Mouse (Mus musculus) forebrain, embryonic 15.5 days (tissue): ENCODE data around the gene Il2rb. TPM values are rescaled to one million over a fixed set of nuclear protein-coding genes. Genes with fewer than 3 reads are reported as not detected.

ENCODE experiments used
- ATAC-seq: fragments of 200-750 bp; cut with Nextera tagmentation; replicated peaks from 2 replicates; pipeline ENCODE4 v1.8.0; 2017; ENCODE audit warnings: mild to moderate bottlenecking, moderate TSS enrichment, moderate library complexity
- H3K27ac ChIP-seq: fragments of 300-500 bp; sonication (generic); replicated peaks from 2 replicates; pipeline ENCODE4 v1.5.1; 2015; ENCODE audit warnings: mild to moderate bottlenecking, inconsistent platforms
- H3K27me3 ChIP-seq: fragments of 300-500 bp; sonication (generic); 2 replicates; pipeline ENCODE4 v1.6.1; 2015; ENCODE audit warnings: inconsistent platforms
- H3K36me3 ChIP-seq: fragments of 300-500 bp; sonication (generic); 2 replicates; pipeline ENCODE4 v1.6.1; 2015; ENCODE audit warnings: mild to moderate bottlenecking, inconsistent platforms
- H3K4me1 ChIP-seq: fragments of 300-500 bp; sonication (generic); 2 replicates; pipeline ENCODE4 v1.6.1; 2015; ENCODE audit warnings: inconsistent platforms
- H3K4me2 ChIP-seq: fragments of 300-500 bp; sonication (generic); replicated peaks from 2 replicates; pipeline ENCODE4 v1.6.1; 2015; ENCODE audit warnings: mild to moderate bottlenecking, inconsistent platforms
- H3K4me3 ChIP-seq: fragments of 300-500 bp; sonication (generic); 2 replicates; pipeline ENCODE4 v1.5.1; 2015; ENCODE audit warnings: mild to moderate bottlenecking, inconsistent platforms
- H3K9ac ChIP-seq: fragments of 300-500 bp; sonication (generic); replicated peaks from 2 replicates; pipeline ENCODE4 v1.6.1; 2015; ENCODE audit warnings: mild to moderate bottlenecking, inconsistent platforms
- H3K9me3 ChIP-seq: fragments of 300-500 bp; sonication (generic); 2 replicates; pipeline ENCODE4 v1.6.1; 2016; ENCODE audit warnings: inconsistent platforms
- WGBS: fragments of 180-500 bp; shearing (Covaris S2); methylation state at CpG from one replicate; pipeline ENCODE4 v1.1.7; 2015; ENCODE audit warnings: mixed read lengths; 5-methylcytosine and 5-hydroxymethylcytosine counted together
- polyA plus RNA-seq: library from polyadenylated mRNA; unstranded; fragments of >200 nt; fragmentation: Nextera tagmentation; extraction: Ambion mirVana; gene quantifications from 2 replicates; pipeline ENCODE4 v1.2.1, GENCODE M21; 2015

Gene Il2rb
- polyA plus RNA-seq, 1 experiment from 2014 or later: not detected

GRCm38 (mm10) chr15:78451201-78451600, 43.9 kb downstream of the Il2rb start:
- H3K4me1 ChIP-seq: peaks cover 8% of the 10 kb centered on the region
- ATAC-seq: no peak

GRCm38 (mm10) chr15:78450419-78450768, 44.7 kb downstream of the Il2rb start:
- ATAC-seq: no peak
- WGBS: 80% methylated on average over 6 of the region's 6 CpGs

More at GRCm38 (mm10) chr15:78451201-78451600, 43.9 kb downstream of the Il2rb start:
- H3K9ac ChIP-seq: no peak overlapping the region
- no peaks in the 10 kb centered on the region for H3K27me3 ChIP-seq
- H3K4me2 ChIP-seq: no peak overlapping the region
- H3K9me3 ChIP-seq: no peaks in the 10 kb centered on the region
- no peak overlapping the region for H3K27ac ChIP-seq
- no peak overlapping the region for H3K4me3 ChIP-seq
- 67% methylated on average over 2 of the region's 2 CpGs for WGBS
- no peaks in the 10 kb centered on the region for H3K36me3 ChIP-seq

GRCm38 (mm10) chr15:78449694-78450418, 45.2 kb downstream of the Il2rb start:
- Histone ChIP-seq H3K4me1 (peaks cover 8% of the 10 kb centered on the region), H3K27ac (no peak overlapping the region), H3K9ac (no peak overlapping the region), H3K4me3 (no peak overlapping the region), H3K9me3 (no peaks in the 10 kb centered on the region), H3K36me3 (no peaks in the 10 kb centered on the region), H3K27me3 (no peaks in the 10 kb centered on the region), H3K4me2 (no peak overlapping the region)
- no peak for ATAC-seq
- 30% methylated on average over 7 of the region's 7 CpGs for WGBS

More at GRCm38 (mm10) chr15:78450419-78450768, 44.7 kb downstream of the Il2rb start:
- Histone ChIP-seq H3K4me3 (no peak overlapping the region), H3K9ac (no peak overlapping the region), H3K4me1 (peaks cover 8% of the 10 kb centered on the region), H3K4me2 (no peak overlapping the region), H3K9me3 (no peaks in the 10 kb centered on the region), H3K27ac (no peak overlapping the region), H3K27me3 (no peaks in the 10 kb centered on the region), H3K36me3 (no peaks in the 10 kb centered on the region)

- Histone ChIP-seq H3K36me3 (no peaks in the 10 kb centered on the region), H3K27ac (no peak overlapping the region), H3K9me3 (no peaks in the 10 kb centered on the region), H3K4me2 (no peak overlapping the region), H3K27me3 (no peaks in the 10 kb centered on the region), H3K9ac (no peak overlapping the region), H3K4me1 (peaks cover 8% of the 10 kb centered on the region), H3K4me3 (no peak overlapping the region)
- no peak for ATAC-seq
- 83% methylated on average over 6 of the region's 6 CpGs for WGBS
These were observed 45.9 kb downstream of the Il2rb start for GRCm38 (mm10) chr15:78449131-78449530.

- no peaks in the 10 kb centered on the region for H3K9me3 ChIP-seq
- H3K36me3 ChIP-seq: no peaks in the 10 kb centered on the region
- H3K27ac ChIP-seq: peak overlapping the region; percentile 83
- WGBS: under 1% methylated on average over 22 of the region's 22 CpGs
- peak overlapping the region; percentile 35 for H3K4me3 ChIP-seq
- ATAC-seq: peak; percentile 28
- no peaks in the 10 kb centered on the region for H3K27me3 ChIP-seq
- peaks cover 8% of the 10 kb centered on the region for H3K4me1 ChIP-seq
- peak overlapping the region; percentile 41 for H3K9ac ChIP-seq
- H3K4me2 ChIP-seq: peak overlapping the region; percentile 54
These were observed 47.1 kb downstream of the Il2rb start for GRCm38 (mm10) chr15:78447746-78448535.

- Histone ChIP-seq H3K9me3 (no peaks in the 10 kb centered on the region), H3K4me2 (no peak overlapping the region), H3K4me1 (peaks cover 8% of the 10 kb centered on the region), H3K27me3 (no peaks in the 10 kb centered on the region), H3K27ac (no peak overlapping the region), H3K4me3 (no peak overlapping the region), H3K36me3 (no peaks in the 10 kb centered on the region), H3K9ac (no peak overlapping the region)
- no peak for ATAC-seq
- 38% methylated on average over 7 of the region's 7 CpGs for WGBS
These were observed 48.0 kb downstream of the Il2rb start for GRCm38 (mm10) chr15:78447121-78447520.

- Histone ChIP-seq H3K9me3 (no peaks in the 10 kb centered on the region), H3K4me2 (no peak overlapping the region), H3K9ac (no peak overlapping the region), H3K27ac (no peak overlapping the region), H3K4me3 (no peak overlapping the region), H3K36me3 (no peaks in the 10 kb centered on the region), H3K4me1 (peaks cover 11% of the 10 kb centered on the region), H3K27me3 (no peaks in the 10 kb centered on the region)
- no peak for ATAC-seq
- WGBS: 63% methylated on average over 6 of the region's 6 CpGs
These were observed 51.2 kb downstream of the Il2rb start for GRCm38 (mm10) chr15:78443857-78444256.

- Histone ChIP-seq H3K9me3 (no peaks in the 10 kb centered on the region), H3K4me3 (no peak overlapping the region), H3K27me3 (no peaks in the 10 kb centered on the region), H3K36me3 (no peaks in the 10 kb centered on the region), H3K4me2 (no peak overlapping the region), H3K9ac (no peak overlapping the region), H3K27ac (no peak overlapping the region), H3K4me1 (peaks cover 11% of the 10 kb centered on the region)
- WGBS: 91% methylated on average over 19 of the region's 19 CpGs
- ATAC-seq: no peak
These were observed 52.8 kb downstream of the Il2rb start for GRCm38 (mm10) chr15:78442231-78442630.

- H3K4me3 ChIP-seq: no peak overlapping the region
- ATAC-seq: no peak
- H3K9me3 ChIP-seq: no peaks in the 10 kb centered on the region
- 67% methylated on average over 9 of the region's 9 CpGs for WGBS
- H3K27me3 ChIP-seq: no peaks in the 10 kb centered on the region
- no peak overlapping the region for H3K4me2 ChIP-seq
- peaks cover 7% of the 10 kb centered on the region; the same call in 1 of the 2 replicates for H3K36me3 ChIP-seq
- H3K27ac ChIP-seq: no peak overlapping the region
- peaks cover 24% of the 10 kb centered on the region for H3K4me1 ChIP-seq
- no peak overlapping the region for H3K9ac ChIP-seq
These were observed 56.1 kb downstream of the Il2rb start for GRCm38 (mm10) chr15:78438973-78439372.

GRCm38 (mm10) chr15:78438505-78438904, 56.6 kb downstream of the Il2rb start:
- no peak overlapping the region for H3K4me3 ChIP-seq
- no peak for ATAC-seq
- peaks cover 24% of the 10 kb centered on the region for H3K4me1 ChIP-seq
- no peak overlapping the region for H3K9ac ChIP-seq
- H3K27ac ChIP-seq: no peak overlapping the region
- H3K4me2 ChIP-seq: no peak overlapping the region
- no peaks in the 10 kb centered on the region for H3K9me3 ChIP-seq
- no peaks in the 10 kb centered on the region for H3K27me3 ChIP-seq
- WGBS: 55% methylated on average over 8 of the region's 8 CpGs
- peaks cover 11% of the 10 kb centered on the region; the same call in 1 of the 2 replicates for H3K36me3 ChIP-seq

- Histone ChIP-seq H3K4me1 (peaks cover 24% of the 10 kb centered on the region), H3K9me3 (no peaks in the 10 kb centered on the region), H3K27me3 (no peaks in the 10 kb centered on the region), H3K4me2 (no peak overlapping the region), H3K36me3 (peaks cover 15% of the 10 kb centered on the region), H3K4me3 (no peak overlapping the region), H3K9ac (no peak overlapping the region), H3K27ac (no peak overlapping the region)
- WGBS: 34% methylated on average over 4 of the region's 4 CpGs
- no peak for ATAC-seq
These were observed 57.1 kb downstream of the Il2rb start for GRCm38 (mm10) chr15:78438018-78438394.

- H3K4me2 ChIP-seq: peak overlapping the region; percentile 58
- no peaks in the 10 kb centered on the region for H3K9me3 ChIP-seq
- WGBS: 11% methylated on average over 23 of the region's 23 CpGs
- H3K27me3 ChIP-seq: no peaks in the 10 kb centered on the region
- peak overlapping the region; percentile 63 for H3K27ac ChIP-seq
- H3K4me1 ChIP-seq: peaks cover 24% of the 10 kb centered on the region
- H3K4me3 ChIP-seq: peak overlapping the region; percentile 27
- peak overlapping the region; percentile 41; the same call in 1 of the 2 replicates for H3K9ac ChIP-seq
- peaks cover 15% of the 10 kb centered on the region for H3K36me3 ChIP-seq
- peak; percentile 27 for ATAC-seq
These were observed 57.6 kb downstream of the Il2rb start for GRCm38 (mm10) chr15:78437237-78438017.
